Mouse (Mus musculus) regulatory T cell (primary cell): ENCODE results near the gene Kprp.
"Not testable (repeated sequence)": the region's sequence is repeated elsewhere in the genome, so short reads cannot be mapped to it uniquely, and the experiment has no call there.

ENCODE experiments used
- in situ Hi-C: fragments of 300-600 bp; cut with MboI, MseI; formaldehyde crosslinking; loops from one replicate; pipeline ENCODE4 v1.15.1; 2025; ENCODE audit warnings: high pct_unique_total_duplicates

Gene Kprp

DNA sequence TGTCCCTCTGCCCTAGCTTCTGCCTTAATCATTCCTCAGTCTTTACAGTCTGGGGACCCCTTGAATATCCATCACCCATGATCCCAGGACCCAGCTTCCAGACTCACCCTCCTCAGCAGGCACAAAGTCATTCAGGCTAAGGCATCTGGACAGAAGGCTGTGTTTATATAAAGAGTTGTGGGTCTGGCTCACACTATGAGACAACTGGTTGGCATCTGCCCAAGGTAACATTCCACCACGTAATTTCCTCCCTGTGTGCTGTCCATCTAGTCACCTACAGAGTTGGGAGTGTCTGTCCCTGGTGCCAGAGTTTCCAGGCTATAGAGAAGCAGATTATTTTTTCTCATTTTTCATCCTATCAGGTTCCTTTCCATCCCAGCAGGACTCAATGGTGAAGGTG is at the start of gene Kprp:
TSS of gene Kprp (minus strand) at position 140 of the 400 bp plus-strand sequence.
- in situ Hi-C loops, result no loop called here

DNA sequence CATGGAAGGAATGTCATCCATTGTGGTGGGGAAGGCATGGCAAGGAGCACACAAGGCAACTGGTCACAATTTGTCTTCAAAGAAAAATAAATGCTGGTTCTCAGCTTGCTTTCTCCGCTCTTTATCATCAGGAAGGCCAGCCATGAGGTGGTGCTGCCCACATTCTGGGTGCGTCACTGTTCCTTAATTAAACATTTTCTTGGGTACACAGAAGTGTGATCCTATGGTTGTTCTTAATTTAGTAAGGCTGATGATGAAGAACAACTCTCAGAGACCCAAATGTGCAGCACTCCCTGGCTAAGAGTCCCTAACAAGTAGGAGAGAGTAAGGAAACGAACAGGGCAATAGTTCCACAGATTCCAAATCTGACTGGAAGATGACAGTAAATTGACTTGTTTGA is 47.1 kb upstream of the Kprp start:
- in situ Hi-C loops, result no loop called here

DNA sequence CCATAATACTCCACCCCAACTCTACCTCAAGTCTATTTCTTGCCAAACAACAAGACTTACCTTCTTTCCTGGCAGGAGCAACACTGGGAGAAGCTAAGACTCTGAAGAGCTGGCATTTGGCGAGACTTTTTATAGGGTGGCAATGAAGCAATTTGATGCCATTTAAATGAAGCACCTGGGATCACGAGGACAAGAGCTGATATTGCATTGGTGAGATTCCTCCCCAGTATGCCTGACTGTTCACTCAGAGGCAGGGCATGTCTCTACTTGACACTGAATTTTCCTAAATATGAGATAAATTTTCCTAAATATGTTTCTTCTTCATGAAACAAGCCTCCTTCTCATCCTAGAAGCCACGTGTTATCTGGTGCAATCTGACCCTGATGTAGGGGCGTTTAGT is 43.1 kb upstream of the Kprp start, which contains the start of gene 2310050C09Rik:
TSS of gene 2310050C09Rik (minus strand) at position 101 of the 400 bp plus-strand sequence.
- in situ Hi-C loops, result no loop called here

DNA sequence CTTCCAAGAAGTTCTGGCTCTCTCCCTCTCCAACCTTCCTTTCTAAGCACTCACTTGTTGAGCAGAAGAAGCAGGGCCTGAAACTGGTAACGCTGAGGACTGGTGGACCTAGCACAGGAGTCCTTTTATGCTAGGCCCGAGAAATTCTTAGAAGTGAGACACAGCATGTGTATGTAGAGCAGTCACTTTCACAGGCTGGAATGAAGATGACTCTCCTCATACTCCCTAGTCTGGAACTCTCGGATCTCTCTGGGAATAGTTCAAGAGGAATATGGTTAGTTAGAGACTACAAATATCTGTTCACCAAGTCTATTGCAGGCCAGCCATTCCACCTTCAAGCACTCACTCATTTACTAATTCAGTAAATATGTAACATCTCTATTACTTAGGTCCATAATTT is 24.1 kb upstream of the Kprp start, which contains the start of gene Lce1l:
TSS of gene Lce1l (minus strand) at position 101 of the 400 bp plus-strand sequence.
- in situ Hi-C loops, result no loop called here

DNA sequence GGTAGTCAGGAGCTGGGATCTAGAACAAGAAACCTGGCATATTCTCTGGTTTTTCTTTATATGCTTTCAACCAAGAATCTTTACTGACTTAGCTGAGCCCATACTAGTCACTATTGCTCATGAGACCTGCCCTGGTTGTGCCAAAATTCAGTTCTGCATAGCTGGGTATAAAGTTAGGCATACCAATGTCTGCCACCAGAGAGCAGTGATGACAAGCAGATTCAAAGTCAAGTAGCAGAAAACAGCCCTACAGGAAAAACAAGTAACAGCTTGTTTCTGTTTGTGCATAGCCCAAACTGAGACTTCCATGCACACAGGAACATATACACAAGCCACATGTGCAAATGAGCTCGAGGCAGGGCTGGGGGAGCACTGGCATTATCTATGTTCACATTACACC is 1.2 kb downstream of the Kprp start:
- in situ Hi-C loops, result no loop called here

DNA sequence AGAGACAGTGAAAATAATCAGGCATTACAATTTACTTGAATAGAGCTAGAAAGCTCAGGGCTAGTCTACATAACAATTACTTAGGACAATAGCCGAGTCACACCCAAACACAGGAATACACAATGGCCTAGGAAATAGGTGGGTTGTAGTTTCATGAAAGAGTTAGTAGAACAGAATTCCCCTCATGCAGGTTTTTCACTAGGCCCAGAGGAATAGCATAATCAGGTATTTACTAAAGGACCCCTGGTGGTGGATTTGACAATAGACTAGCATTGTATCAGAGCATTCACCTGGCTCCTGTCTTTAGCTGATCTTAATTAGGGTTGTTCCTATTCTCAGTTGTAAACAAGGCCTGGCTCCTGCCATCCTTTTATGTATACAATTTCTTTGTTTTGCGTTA is 11.0 kb downstream of the Kprp start:
- in situ Hi-C loops, result not testable (repeated sequence)

DNA sequence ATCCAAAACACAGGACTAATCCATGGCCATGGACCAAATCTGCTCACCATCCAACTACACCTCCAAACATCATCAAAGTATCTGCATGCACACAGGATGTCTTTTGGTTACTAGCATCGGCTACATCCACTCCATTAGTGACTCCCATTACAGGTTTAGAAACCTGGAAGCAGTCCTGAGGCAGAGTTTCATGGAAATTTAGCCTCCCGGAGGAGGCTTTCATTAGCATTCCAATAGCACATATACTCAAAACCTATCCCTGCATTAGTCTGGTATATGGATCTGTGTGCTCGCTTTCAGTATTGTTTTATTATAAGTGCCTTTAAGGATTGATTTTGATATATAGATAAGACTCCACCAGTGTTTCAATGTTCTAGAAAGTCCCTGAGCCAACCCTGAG is 11.5 kb downstream of the Kprp start:
- in situ Hi-C loops, result no loop called here

DNA sequence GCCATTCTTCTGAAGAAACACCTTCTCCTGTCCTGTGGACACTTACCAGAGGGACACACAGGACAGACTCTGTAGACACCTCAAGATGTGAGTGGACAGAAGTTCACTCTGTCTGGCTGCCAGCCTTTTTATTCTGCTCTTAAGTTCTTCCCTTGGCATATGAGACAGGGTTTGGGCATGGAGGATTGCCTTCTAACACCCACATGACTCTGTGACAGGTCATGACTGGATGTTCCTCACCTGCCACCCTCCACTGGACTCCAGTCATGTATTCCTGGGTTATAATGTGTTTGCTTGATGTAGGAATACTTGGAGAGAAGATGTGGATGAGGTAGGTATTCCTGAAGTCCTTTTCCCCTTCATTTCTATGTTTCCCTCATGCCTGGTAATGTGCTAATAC is 19.3 kb downstream of the Kprp start, which contains the start of gene Lce1k:
TSS of gene Lce1k (minus strand) at position 101 of the 400 bp plus-strand sequence.
- in situ Hi-C loops, result no loop called here

DNA sequence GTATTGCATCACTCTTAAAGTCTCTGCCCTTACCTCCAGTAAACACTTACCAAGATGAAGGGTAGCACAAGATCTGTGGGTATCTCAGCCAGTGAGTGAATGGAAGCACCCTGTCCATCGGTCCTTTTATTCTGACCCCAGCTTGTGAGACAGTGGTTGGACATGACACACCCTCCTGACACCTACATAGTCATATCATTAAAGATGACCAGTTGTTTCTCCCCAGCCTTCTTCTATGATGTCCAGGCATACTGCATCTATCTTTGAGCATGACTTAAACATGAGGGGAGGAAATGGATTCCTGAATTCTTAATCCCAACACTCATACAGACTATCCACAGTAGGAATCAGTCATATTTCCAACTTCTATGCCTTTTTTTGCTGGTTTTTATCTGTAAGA is 36.6 kb downstream of the Kprp start, which contains the start of gene Lce1j:
TSS of gene Lce1j (minus strand) at position 101 of the 400 bp plus-strand sequence.
- in situ Hi-C loops, result no loop called here

DNA sequence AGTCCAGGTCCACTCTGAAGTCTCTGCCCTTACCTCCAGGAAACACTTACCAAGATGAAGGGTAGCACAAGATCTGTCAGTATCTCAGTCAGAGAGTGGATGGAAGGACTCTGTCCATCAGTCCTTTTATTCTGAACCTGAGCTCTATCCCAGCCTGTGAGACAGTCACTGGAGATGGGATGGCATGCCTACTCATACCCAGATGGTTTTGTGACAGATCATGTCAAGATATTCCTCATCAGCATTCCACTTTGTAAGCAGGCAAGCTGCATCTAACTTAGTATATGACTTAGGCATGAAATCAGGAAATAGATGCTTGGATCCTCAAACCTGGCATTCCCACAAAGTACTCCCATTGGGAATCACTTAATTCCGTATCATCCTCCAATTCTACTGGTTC is 48.2 kb downstream of the Kprp start, which contains the start of gene Lce1i:
TSS of gene Lce1i (minus strand) at position 101 of the 400 bp plus-strand sequence.
- in situ Hi-C loops, result no loop called here
